Mouse (Mus musculus) urinary bladder, postnatal 4 days (tissue): ENCODE results near the gene Car10.

ENCODE experiments used
- DNase-seq, 2 experiments: peaks; one replicate each; pipeline ENCODE4 v3.0.0; 2021 to 2022; ENCODE audit warnings: low spot score in 2 of 2

The Car10 gene

DNA sequence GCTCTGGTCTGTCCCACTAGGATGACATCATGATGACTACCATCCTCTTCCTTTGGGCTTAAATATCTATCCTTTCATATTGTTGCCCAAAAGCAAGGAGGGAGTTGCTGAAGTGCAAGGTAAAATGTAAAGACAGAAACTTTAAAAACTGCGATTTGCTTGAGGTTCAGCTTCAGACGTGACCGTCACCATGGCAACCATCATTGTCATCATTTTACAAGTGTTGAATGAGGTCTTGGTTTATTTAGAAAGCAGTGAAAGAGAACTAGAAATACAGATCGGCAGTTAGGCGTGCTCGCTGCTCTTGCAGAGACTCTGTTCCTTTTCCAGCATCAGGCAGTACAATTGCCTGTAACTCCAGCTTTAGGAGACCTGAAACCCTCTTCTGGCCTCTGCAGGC lies 400.1 kb downstream of the Car10 start:
- DNase-seq, result no peak

DNA sequence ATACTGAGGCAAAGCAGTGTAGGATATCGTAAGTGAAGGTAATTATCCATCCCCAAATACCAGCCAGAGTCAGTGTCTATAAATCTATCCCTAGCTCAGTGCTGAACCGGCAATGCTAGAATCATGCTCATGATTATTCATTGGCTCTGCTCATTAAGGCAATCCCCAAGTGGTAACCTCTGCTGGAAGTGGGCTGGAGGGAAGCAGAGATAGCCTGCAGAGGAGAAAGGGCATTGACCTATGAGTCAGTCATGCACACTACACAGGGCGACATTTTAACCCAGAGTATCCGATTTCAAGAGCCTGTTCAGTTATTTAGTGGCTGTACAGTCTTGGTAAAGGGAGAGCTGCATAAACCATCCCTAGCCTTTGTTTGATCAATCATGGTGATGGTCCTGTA lies 402.6 kb downstream of the Car10 start:
- DNase-seq, result no peak

DNA sequence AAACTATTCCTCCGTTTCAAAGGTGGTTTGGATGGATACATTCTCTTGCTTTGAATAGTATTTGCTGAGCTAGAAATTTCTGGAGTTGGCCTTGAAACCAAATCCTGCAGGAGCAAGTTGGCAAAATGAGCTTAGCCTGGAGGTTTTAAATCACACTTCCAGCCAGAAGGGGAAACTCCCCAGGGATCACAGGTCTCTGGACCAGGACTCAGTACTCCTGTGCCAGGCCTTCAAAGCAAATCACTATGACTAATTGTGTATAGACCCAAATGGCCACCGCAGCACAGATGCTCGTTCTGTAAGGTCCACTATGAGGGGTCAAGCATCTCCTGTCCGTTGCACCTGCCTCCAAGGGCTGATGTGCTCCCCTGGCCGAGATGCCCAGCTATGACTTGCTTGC lies 403.8 kb downstream of the Car10 start:
- no peak for DNase-seq

DNA sequence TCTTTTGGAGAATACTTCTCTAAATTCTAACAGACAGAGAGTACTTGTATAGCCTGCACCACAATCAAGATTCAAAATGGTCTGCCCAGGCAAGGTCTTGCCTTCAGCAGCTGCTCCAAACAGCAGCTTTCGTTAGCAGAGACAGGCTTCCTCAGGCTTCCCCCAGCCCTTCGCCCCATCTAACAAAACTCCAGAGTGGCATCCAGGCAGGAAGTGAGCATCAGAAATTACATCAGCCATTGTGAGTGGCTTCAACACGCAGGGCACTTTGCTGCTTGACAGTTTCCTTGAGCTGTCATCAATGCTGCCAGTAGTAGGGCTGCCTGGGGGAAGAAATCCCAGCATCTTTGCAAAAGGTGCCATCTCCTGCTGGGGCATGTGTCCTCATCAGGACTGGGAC lies 405.0 kb downstream of the Car10 start:
- DNase-seq, result no peak

DNA sequence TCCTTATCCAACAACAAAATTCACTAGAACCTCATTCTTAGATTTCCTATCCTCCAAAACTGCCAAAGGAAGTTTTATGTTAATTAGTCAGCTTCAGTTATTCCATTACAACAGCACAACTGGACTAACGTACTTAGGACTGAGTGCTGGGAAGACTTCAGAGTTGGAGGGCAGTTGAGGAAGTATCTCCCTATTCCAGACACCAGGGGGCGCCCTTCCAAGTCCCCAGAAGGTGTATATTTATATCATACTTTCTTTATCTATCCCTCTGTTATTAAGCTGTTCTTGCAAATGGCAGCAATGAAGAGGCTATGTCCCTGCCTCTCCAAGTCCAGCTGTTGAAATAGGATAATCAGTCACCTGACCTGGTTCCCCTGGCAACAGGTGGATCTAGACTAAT lies 405.6 kb downstream of the Car10 start:
- DNase-seq, result no peak

DNA sequence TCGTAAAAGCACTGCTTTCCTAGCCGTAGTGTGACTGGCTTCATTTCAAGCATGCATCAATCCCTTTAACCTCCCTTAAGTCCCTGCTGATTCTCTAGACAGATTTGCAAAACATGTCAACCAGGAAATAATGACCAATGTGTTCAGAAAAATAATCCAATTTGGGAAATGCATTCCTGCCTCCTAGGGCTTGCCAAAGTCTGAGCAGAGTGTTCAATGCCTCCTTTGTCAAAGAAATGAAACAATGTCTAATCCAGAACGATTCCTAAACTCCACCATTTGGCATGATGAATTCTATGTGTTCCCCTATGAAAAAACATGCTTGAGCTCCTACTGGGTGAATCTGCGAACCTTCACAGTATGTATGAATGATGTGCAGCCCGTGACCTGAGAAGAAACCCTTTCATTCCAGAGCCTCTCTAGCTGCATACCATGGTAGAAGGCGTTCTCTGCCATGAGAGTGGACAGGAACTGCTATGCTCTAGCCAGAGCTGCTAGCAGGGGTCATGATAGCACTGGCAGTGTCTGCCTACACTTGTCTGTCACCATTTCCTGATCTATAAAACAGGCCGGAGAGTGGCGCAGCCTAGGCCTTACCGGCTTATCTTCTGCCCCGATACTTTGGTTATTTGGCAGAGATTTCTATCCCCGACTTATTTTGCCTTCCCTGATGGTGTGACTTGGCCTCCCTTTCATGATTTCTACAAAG lies 411.9 kb downstream of the Car10 start:
- no peak for DNase-seq

DNA sequence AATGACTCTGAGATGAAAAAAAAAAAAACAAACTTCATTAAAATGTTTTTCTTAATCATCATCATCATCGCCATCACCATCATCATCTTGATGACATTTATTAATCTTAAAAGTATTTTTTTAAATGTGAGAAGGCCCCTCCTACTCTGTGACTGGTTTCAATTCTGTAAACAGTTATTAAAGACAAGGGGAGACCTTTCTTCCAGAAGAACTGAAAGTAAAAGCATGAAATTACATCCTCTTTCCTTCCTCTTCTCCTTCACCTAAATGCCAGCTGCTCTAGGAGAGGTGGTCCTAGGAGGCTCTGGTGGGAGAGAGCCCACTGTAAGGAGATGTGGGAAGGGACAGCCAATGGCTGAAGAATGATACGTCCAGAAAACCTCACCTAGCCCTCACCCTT lies 415.0 kb downstream of the Car10 start:
- DNase-seq, result no peak

DNA sequence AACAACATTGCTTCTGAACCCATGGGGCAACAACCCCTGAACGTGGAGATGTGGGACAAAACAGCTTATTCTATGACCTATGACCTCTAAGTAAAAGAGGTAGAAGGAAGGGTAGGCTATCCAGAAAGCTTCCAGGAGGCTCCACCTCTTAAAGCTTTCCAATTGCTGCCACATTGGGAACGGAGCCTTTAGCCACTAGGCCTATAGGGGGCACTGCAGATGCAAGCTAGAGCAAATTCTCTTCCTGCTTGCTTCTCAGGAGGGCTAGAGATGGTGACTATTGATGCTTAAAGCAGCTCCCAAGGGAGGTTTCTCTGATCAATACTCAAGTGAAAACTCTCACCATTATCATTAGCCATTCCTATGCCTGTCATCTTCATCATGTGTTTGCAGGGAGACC lies 416.6 kb downstream of the Car10 start:
- no peak for DNase-seq

DNA sequence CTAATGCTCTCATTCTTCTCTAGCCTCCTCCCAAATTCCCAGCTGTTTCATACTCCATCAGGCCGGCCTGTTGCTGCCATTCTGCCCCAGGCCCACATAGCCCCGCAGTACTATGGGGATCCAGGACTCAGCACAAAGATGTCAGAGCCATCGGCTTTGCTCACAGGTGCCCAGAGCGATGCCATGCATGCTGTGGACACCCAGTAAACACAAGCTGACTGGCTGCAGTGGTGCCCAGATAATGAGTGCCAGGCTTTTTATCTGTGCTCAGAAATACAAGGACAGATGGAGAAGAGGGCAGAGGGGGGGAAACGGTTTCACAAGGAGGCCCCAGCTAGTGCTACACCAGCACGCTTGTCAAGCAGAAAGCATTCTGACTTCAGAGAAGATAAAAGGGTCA lies 417.7 kb downstream of the Car10 start:
- no peak for DNase-seq

DNA sequence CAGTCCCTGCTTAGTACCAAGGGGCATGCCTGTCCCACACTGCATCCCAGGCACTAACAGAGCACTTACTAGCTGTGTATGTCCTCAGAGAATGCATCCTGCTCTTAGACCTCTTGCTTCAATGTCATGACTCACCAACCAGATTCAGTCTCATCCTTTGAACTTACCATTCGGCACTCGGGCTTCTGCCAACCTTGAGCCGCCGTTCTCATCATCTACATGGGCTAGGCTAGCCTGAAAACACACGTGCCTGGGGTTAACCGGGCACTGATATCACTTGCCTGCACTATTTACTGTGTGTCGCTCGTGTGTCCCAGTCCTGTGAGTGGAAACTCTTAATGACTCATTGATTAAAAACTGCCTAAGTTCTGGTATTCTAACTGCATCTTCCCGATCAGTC lies 418.4 kb downstream of the Car10 start:
- DNase-seq, result no peak

DNA sequence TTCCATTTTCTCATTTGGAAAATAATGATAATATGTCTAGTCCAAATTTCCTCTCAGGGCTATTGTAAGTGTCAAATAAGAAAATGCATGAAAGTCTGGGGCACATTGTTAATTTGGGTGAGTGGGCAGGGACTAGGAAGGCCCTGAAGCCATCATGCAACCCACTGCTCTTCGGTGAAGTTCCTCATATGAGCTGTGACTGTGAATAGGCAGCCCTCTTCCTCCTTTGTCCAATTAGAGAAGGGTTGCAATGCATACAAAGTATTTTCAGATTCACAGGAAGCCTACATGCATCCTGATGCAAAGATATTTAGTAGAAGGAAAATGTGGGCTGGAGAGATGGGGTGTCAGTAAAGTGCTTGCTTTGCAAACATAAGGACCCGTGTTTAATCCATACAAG lies 419.1 kb downstream of the Car10 start:
- DNase-seq, result no peak

DNA sequence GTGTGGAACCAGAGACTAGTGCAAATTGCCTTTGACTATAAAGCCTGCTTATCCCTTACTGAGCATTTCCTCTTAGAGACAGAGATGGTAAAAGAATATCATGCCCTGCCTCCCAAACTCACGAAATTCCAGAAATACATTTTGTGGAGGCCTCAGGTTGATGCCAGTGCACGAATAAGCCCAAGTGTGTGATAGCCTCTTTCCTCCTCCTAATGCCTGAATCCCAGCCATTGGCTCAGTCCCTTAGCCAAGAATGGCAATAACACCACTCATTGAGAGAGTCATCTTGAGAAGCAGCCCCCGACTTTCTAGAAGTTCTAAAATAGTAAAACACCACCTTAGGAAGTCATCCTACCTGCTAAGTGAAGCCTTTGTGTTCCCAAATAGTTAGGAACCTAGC lies 424.7 kb downstream of the Car10 start:
- DNase-seq, result no peak

DNA sequence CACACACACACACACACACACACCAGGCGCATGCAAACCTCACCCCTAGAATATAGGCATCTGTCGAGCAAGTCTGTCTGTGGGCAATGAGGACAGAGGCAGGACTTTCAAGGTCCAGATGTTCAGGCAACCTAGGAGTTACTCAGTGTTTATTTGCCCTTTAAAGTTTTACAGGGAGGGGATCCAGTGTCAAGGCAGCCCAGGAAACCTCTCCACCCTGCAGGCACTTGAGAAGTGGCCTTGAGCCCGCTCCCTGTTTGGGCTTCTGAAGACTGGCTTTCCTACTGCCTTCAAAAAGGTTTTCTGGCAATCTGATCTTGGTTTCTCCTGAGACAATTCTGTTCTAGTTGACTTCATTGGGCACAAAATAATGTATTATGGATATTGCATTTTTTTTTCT lies 428.1 kb downstream of the Car10 start:
- DNase-seq, result no peak

DNA sequence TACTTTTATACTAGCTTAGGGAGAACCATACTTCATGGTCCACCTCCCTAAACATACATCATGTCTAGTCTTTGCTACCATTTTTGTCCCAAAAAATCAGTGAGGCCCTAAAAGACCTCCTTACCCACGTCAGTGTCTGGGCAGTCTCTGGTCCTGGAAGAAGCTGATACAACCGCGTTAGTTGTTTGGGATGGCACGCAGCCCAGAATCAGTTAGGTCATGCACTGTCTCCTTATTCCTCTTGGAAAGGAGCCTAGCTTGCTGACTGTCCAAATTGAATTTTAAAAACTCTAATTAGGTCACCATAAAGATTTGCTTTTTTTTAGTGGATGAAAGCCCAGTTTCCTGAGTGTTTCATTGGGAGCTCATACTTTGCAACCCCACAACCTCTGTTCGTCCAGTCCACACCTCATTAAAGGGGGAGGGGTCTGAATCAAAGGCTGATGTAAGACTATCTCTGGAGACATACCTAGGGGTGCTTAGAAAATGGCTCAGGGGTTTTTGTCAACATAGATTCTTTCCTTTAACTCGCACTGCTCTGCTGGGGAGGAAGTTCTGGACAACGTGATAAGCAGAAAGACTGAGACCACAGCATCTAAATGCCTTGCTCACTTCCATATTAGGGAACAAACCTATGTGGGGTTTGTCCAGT lies 433.3 kb downstream of the Car10 start:
- peak; percentile 50 to 69 for DNase-seq

DNA sequence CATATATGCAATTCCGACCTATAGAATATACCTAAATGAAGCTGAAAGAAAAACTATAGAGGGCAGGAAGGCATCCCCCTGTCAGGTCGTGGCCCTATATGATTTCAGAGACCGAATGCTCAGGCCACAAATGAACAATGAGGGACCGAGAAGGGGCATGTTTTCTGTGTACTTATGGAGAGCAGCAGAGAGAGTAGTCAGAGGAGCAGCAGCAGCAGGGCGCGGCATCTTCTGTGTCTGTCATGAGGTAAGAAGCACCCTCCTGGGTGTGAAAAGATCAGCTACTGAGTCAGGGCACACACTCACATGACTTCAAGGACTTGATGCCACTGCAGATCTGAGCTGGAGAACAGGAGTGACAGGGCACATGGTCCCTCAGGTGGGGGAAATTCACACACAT lies 438.4 kb downstream of the Car10 start:
- no peak for DNase-seq

DNA sequence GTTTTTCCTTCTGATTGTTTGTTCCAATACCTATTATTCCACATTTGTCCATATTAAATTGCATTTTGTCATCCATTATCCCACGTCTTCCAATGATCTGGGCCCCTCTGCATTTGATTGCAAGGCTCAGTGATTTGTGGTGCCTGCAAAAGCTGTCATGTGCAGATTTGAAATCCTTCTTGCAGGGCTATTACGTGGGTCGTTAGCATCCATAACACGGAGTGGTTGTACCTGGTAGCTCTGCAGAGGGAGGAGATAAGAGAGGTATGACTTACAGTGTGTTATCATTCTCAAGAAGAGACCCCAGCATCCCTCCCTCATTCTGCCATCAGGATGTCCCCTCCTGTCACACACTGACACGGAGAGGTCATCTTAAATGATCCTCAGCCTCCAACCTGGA lies 451.1 kb downstream of the Car10 start:
- DNase-seq, result no peak

DNA sequence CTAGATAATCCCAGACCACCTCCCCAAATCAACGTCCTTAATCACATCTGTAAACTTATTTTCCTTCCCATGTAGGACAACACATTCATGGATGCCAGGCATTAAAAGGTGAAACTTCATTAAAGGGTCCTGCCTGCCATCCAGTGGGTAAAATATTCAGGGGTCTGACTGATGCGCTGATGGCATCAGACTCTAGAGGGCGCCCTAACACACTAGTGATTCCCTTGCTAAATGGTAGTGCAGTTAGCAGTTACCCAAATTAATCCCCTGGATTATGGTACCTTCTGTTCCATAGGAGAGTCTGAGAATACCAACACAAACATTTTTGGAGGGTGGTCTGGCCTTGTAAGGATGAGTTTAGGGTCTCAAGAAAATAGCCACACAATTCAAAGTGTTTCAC lies 453.1 kb downstream of the Car10 start:
- no peak for DNase-seq

DNA sequence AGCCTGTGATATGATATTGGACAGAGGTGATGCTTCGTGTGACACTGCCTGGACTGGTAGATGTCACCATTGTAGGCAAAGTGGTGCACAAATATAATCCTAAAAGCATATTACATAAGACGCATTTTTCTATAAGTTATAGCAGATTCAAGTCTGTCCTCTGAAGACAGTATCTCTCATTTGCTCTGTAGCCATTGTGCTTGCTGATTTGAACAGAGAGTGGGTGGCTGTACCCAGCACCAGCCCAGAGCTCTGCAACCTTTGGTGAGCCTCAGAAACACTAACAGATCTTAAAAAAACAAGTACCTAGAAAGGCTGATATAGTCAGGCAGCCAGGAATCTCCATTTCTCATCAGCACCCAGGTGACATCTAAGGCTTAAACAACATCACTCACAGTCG lies 461.3 kb downstream of the Car10 start:
- DNase-seq, result no peak

DNA sequence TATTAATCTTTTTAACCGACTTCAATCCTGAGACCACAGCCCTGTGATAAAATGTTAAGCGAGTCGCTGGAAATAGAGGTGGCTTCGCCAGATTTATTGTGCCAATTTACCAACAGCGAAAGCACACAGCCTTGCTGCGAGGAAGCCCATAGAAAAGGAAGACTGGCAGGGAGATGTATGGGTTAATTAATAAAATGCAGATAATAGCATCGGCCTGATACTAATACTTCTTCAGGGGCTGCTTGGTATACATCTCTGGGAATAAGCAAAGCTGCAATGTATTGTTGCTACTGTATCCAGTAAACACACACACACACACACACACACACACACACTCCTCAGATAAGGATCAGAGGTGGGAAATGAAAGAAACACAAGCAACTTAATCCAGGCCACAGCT lies 462.7 kb downstream of the Car10 start:
- DNase-seq, result no peak

DNA sequence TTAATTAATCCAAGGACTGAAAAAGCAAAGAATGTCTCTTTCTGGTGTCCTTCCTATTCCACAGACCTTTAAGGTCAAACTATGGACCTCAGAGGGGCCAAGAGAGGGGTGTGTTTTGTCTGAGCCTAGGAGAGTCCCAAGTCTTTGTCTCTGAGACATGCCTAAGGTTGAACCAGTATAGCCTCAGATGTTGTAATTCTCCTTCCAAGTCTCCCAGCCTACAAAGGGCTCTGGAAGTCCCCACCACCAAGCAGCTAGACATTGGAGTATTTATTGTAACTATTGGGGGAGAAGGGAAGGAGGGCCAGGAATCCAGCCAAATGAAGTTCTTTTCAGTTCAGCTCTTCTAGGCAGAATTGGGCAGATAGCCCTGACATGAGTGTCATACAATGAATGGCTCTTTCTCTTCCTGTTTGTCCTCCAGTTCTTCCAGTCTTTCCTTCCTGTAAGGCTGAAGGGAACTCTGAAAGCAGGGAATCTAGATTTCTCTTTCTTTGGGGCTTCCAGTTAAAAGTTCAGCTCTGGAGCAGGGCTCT lies 464.6 kb downstream of the Car10 start:
- DNase-seq, result no peak

DNA sequence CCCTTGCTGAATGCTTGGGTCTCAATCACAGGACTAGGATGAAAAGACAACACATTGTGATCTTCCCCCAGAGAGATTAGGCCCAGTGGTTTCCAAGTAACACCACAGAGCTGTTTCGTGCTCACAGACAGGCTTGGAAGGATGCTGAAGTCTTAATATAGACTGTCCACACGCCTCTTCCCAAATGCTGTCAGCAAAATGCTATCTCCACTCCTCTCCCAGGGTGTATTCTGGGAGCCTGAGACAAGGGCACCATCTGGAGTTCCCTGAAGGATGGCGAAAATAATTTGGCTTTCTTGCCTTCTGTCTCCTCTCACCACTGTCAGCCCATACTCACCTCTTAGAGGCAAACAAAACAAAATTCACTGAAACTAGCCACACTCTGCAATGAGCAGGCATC lies 467.9 kb downstream of the Car10 start:
- DNase-seq, result no peak

DNA sequence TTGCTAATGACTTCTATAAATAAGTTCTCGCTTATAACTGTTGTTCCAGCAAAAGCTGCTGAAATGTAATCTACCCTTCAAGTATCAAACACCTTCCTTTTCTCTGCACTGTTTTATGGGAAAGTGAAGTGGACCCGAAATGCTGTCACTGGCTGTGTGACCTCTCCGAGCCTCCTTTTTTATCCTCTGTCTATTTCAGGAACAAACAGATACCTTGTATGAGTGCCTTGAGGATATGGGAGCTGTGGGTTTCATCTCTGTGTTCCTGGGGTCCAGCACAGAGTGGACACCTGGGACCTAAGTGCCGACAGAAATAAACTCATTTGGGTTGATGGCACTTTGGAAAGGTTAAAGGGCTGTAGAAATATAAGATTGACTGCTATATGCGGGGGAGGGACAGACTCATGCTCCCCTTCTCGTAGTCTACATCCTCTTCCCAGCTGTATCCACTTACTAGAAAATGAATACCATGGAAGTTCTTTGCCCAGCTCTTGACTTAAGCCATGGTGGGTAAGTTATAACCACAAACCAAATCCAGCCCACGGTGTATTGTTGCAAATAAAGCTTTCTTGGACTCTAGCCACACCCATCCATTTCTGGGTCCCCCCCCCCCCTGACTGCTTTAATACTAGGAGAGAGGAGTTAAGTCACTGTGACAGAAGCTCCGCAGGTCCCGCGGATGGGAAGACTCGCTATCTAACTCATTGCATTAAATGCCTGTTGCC lies 474.3 kb downstream of the Car10 start:
- DNase-seq, result no peak

DNA sequence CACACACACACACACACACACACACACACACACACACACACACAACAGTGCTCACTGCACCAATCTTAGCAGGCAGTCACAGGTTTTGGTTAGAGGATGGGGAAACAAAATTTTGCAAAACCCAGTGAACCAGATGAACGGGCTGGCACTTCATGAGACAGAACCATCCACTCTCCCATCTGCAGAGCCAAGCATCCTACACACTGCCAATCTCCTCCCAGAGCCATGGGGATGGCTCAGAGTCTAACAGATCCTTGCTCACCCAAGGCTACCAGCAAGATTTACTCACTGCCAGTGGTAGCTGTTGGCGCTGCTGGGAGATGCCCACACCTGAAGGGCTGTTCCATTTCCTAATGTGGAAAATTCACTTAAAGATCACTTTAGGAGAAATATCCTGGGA lies 479.6 kb downstream of the Car10 start:
- no peak for DNase-seq
